Mouse (Mus musculus): ENCODE results near the gene Psg26. TPM values are rescaled to one million over a fixed set of nuclear protein-coding genes. Genes with fewer than 3 reads are reported as not detected.

Psg26 gene
- not detected for polyA plus RNA-seq (2014; fragmentation: Illumina TruSeq; extraction: RNeasy Lipid Tissue Mini Kit (QIAGEN cat#74804); ENCODE audit: low read depth, low replicate concordance)

GRCm38 (mm10) chr7:18484077-18484476 lies at the start of gene Psg26:
Psg26 (minus strand) TSS chr7:18484177.

GRCm38 (mm10) chr7:18532169-18532568 lies 48.2 kb upstream of the Psg26 start, which contains the start of gene Psg25:
Psg25 (minus strand) TSS chr7:18532269.

GRCm38 (mm10) chr7:18431941-18432340 lies 52.0 kb downstream of the Psg26 start, which contains the start of gene Psg28:
Psg28 (minus strand) TSS chr7:18432041.

Other genes with a start within 250 kb of the Psg26 start
- not detected for gene Mill1, start 238.8 kb downstream of the Psg26 start, polyA plus RNA-seq (2014; fragmentation: Illumina TruSeq; extraction: RNeasy Lipid Tissue Mini Kit (QIAGEN cat#74804); ENCODE audit: low read depth, low replicate concordance)
- gene Psg18, start 129.2 kb downstream of the Psg26 start, polyA plus RNA-seq (2014; fragmentation: Illumina TruSeq; extraction: RNeasy Lipid Tissue Mini Kit (QIAGEN cat#74804); ENCODE audit: low read depth, low replicate concordance): not detected
- not detected for gene Psg28, start 52.1 kb downstream of the Psg26 start, polyA plus RNA-seq (2014; fragmentation: Illumina TruSeq; extraction: RNeasy Lipid Tissue Mini Kit (QIAGEN cat#74804); ENCODE audit: low read depth, low replicate concordance)
- not detected for gene Psg25, start 48.1 kb upstream of the Psg26 start, polyA plus RNA-seq (2014; fragmentation: Illumina TruSeq; extraction: RNeasy Lipid Tissue Mini Kit (QIAGEN cat#74804); ENCODE audit: low read depth, low replicate concordance)
- not detected for gene Psg27, start 83.1 kb upstream of the Psg26 start, polyA plus RNA-seq (2014; fragmentation: Illumina TruSeq; extraction: RNeasy Lipid Tissue Mini Kit (QIAGEN cat#74804); ENCODE audit: low read depth, low replicate concordance)
- not detected for gene Psg23, start 132.3 kb upstream of the Psg26 start, polyA plus RNA-seq (2014; fragmentation: Illumina TruSeq; extraction: RNeasy Lipid Tissue Mini Kit (QIAGEN cat#74804); ENCODE audit: low read depth, low replicate concordance)
- gene Psg21, start 172.5 kb upstream of the Psg26 start, polyA plus RNA-seq (2014; fragmentation: Illumina TruSeq; extraction: RNeasy Lipid Tissue Mini Kit (QIAGEN cat#74804); ENCODE audit: low read depth, low replicate concordance): not detected
- gene Psg20, start 202.0 kb upstream of the Psg26 start, polyA plus RNA-seq (2014; fragmentation: Illumina TruSeq; extraction: RNeasy Lipid Tissue Mini Kit (QIAGEN cat#74804); ENCODE audit: low read depth, low replicate concordance): not detected
- 0.14 TPM for gene Psg22, start 233.9 kb upstream of the Psg26 start, polyA plus RNA-seq (2014; fragmentation: Illumina TruSeq; extraction: RNeasy Lipid Tissue Mini Kit (QIAGEN cat#74804); ENCODE audit: low read depth, low replicate concordance)

All from testis, adult 10 weeks (tissue).